Mouse (Mus musculus) thymus, postnatal 4 days (tissue): Measurements from ENCODE around the gene Riox1.
"Not testable (repeated sequence)": the region's sequence is repeated elsewhere in the genome, so short reads cannot be mapped to it uniquely, and the experiment has no call there.

Experiments used
- DNase-seq: peaks from one replicate; pipeline ENCODE4 v3.0.0; 2021

Gene Riox1

DNA sequence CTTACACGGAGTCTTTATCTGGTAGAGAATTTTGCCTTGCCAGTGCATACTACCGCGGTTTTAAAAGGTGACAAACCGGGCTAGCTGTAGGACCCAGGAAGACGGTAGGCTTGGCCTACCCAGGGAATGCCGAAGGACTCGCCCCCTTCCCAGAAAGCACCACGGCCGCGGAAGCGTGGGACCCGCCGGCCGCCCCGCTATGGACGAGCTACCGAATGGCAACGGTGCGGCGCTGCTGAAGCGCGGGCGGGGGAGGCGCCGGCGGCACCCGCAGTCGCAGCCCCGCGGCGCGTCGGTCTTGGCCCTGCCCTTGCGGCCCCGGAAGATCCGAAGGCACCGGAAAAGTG, at the start of gene Riox1:
TSS of gene Riox1 (plus strand) at position 116 of the 347 bp plus-strand sequence.
- peak; percentile 84 for DNase-seq

DNA sequence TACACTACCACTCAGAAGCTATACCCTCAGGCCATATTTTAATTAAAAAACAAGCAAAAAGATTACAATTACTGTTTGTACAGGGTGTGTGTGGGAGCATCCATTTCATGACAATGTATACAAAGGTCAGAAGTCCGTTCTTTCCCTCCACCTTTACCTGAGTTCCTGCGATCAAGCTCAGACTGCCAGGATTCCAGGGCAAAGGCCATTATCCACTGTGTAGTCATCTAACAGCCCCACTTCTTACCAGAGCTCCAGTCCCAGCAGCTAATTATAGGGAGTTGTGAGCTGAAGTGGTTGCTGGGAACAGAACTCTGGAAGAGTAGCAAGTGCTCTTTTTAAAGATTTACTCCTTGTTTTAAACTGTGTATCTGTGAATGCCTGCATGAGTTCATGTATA, 40.0 kb upstream of the Riox1 start:
- no peak for DNase-seq

DNA sequence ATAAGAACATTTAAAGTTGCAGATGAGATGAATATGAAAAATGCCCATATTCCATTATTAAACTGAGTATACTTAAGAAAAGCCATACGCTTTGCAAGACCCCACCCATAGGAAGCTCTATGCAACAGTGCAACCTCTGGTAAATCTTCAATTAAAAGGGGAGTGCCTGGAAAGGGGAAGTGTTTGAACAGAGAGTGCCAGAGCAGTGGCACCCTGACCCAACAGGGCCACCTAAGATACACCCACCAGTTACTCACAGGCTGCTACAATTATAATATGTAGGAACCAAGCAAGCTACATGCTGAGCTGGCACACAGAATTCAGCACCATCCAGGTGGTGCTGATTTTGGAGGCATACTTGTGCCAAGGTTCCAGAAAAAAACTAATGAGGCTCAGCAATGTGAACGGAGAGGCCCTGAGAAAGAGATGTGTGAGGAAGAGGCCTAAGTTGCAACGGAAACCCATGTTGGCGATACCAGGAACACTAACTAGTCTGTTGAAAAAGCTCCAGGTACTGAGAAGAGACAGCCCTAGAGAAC, 36.1 kb upstream of the Riox1 start:
- no peak for DNase-seq

DNA sequence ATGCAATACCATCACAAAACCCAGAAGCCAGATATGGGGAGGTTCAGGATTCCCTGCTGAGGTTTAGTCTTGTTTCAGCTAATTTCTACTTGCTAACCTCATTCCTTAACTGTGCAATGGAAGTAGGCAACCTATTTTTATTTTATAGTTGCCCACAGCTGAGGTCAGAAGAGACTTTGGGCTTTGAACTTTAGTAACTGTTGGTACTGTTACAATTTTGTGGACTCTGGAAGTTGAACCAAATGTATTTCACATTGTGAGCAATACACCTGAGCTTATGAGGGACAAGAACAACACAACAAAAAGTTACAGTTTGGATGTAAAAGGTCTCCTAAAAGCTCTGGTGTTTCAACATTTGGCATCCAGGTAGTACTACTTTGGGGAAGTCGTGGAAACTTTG, 35.6 kb upstream of the Riox1 start:
- no peak for DNase-seq

DNA sequence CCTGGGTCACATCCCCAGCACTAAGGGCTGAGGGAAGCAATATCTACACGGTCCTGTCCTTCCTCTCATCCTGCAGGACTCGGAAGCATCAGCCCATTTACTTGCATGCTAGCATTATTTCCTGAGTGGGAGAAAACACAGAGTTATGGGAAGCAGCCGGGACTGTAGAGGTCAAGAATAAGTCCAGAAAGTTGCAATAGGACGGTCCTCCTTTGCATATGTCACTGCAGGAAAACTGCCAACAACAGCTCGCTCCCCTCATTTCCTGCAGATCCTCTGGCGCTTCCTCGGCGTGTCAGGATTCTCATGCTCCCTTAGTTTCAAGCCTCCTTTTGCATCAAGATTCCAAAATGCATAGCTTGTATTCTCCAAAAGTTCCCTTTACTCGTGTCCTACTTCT, 33.5 kb upstream of the Riox1 start:
- DNase-seq = no peak

DNA sequence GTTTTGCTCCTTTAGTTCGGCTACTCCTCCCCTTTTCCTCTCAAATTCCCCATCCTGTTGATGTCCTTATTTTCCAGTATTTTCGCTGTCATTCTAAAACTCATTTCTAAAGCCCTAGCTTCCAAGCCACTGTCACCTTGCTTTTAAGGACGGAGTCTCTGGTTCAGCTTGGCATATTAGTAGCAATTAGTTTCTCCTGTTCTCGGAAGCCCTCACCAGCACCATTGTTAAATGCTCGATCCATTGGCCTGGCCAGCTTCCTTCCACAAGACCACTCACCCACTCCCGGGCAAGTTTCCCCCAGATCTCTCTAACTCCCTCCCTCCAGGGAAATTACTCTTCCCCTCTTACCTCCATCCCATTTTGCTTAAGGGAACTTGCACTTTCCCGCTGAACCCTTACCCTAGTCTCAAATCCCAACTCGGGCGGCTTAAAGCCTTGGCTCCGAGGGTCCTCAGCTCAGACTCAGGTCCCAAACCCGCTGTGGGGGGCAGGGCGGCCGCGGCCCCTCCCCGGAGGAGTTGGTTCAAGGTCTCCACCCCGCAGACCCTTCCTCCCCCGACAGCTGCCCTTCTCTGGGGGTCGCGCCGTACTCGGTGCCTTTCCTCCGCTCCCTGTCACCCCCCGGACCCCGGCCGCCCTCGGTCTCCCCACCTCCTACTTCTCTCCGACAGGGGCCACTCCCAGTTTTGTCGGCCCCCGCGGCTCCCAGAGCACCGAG, 29.5 kb upstream of the Riox1 start:
- DNase-seq = peak; percentile 65

DNA sequence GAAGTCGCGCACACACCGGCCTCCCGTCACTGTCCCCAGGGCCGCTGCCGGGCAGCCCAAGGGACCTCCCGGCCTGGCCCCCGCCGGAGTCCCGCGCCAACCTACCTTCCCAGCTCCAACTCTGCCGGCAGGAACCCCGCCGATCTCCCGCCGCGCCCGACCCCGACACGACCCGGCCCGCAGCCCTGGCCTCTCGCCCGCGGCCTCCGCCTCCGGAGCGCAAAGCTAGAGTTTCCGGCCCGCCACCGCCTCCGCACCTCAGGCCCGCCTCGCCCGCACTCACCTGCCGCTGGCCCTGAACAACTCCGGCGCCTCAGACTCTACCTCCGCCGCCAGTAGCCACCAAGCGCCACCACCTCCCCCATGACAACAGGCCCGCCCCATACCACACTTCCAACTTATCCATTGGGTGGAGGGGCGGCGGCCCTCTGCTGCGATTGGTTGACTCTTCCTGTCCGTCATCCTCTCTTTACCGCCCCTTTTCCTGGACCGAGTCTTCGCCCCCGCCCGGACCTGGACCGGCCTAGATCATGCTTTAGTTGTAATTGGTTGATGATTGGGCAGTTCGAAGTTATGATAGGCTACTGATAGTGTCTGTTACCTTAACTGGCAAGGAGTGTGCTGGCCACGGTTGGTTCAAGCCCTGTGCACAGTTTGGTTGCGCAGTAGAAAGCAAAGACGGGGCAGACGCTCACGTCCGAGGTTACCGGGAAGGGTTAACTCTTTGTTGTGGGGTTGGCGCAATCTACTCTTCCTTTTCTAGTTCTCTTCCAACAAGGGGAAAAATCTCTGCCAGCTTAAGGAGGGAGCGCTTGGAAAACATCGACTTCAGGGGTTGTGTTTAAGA, 28.6 kb upstream of the Riox1 start, which contains the start of gene Numb:
TSS of gene Numb (minus strand) at position 400 of the 847 bp plus-strand sequence.
- DNase-seq = peak; percentile 94

DNA sequence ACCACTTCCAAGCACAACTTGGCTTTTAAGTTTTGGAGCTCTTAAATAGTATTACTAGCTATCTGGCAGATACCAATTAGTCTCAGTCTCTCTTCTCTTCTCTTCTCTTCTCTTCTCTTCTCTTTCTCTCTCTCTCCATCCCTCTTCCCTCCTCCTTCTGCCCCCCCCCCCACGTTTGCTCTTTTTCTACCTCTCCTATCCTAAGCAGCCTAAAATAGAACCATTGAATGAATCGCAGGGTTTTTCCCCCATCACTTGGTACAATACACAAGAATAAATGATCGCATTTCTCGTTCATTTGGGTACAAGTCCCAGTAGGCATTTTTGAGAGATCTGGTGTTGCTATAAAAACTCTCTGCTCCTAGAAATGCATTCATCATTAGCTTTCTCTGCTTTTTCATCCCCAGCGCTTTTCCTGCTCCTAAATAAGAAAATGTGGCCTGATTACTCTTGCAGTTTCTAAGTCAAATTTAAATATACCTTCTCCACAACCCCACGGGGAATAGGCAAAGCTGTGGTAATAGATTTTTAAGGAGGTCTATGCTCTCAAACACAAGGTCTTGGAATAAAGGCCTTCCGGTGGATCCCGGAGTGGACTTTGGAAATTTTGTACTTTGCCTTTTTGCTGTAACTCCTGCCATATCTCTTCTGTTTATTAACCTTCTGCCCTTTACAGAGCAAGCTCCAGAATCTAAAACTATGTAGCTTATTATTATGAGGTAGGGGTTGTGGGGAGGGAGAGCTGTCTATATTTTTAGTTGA, 27.5 kb upstream of the Riox1 start:
- DNase-seq = no peak

DNA sequence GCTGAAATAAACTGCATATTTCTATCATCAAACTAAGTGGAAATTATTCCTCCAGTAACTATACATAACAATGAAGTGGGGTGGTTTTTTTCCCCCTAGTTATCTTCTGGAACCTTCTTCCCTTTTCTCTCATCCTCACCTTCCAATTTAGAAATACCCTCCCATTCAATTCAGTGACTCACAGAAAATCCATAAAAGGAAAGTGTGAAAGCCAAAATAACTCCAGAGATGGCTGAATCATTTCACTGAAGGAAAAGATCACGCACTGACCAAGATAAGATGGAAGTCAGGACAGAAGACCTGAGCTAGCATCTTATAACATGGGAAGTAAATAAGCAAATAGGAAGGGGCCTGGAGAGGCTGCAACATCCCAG, 26.9 kb upstream of the Riox1 start:
- DNase-seq = no peak

DNA sequence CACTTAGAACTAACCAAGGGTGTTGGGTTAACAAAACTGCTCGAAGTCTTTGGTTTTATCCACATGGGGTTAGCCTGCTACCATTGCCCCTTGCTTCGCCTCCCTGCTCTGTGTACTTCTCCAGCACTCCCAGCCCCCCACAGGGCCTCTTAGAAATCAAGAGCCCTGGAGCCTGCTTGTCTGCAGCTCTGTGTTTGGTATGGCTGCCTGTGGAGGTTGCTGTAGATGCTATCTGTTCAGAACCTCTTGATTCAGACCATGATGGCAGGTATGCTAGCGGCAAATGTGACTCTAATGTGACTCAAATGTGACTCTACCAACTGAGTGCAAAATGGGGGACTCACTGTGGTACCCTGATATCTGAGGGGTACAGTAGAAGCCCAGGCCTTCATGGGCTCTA, 26.1 kb upstream of the Riox1 start:
- DNase-seq = no peak

DNA sequence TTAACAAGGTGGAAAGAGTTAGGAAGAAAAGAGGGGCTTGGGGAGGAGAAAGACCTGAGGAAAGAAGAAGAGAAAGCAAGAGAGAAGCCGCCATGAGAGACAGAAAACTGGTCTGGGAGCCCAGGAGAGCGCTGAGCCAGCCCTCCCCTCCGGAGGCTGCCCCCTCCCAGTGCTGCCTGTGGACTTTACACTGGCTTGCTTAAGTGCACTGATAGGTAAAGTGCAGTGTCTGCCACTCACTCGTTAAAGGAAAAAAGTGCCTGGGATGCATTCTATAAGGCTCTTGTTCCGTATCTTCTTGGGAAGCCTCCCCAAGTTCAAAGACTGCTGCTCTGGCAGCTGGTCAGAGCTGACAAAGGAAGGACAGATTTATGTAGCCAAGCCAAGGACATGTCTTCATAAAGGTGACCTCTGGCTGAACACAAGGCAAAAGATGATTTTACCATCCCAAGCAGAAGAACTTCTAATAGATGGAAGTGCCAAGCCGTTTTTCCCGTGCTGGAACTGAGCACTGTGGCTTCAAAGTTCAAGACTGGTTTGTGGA, 25.2 kb upstream of the Riox1 start:
- no peak for DNase-seq

DNA sequence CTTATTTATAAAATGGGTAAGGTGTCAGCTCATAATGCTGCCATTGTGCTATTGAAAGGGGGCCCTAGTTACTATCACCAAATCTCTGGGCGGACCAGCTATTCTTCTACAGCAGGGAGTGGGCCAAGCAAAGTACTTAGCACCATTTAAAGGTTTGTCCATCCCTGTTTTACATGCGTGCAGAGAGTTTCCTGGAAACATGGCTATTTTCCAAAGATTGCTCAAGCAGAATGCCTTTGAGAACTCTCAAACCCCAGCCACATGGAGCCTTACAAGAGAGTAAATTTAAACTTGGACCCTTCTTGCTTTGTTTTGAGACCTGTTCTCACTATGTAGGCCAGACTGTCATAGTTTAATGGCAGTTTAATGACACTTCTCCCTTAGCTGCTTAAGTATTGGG, 24.3 kb upstream of the Riox1 start:
- no peak for DNase-seq

DNA sequence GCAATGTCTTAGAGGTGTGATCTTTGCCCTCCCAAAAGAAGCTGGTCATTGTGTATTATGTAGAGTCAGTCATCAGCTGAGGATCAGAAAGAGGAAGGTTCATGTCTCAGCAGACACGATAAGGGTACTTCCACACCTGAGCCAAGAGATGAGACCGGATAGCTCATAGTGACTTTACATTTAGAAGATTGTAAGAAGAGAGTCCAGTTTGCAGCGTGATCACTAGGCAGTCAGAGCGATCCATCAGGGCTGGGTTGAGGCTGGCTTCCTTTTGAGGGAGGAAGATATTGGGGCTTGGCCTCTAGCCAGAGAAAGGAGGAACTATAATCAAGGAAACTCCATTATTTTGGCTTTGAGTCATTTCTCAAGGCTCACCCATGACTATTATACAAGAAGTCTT, 22.7 kb upstream of the Riox1 start:
- no peak for DNase-seq

DNA sequence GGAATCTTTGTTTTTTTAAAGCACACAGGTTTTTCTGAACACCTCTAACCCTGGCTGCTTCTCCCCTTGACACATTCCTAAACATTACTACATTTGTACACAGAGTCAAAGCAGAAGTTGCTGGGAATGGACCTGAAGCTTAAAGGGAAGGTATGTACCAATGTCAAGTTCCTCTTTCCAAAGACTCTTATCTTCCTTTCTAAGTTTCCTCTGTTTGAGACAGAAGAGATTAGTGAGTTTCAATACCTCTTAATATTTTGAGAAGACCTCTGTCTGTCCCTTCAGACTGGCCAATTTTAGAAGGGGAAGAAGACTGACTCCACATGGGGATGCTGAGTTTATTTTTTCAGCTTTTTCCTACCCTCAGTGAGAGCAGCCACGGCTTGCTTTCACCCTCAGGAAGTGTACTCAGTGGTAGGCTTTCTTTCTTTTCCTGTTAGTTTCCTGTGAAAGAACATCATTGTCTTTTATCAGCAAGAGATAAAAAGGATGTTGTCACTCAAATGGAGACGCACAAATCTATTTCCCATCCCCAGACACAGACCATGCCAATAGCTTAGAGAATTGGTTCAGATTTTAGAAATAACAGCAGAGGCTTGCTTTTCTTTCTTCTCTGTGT, 21.1 kb upstream of the Riox1 start:
- no peak for DNase-seq

DNA sequence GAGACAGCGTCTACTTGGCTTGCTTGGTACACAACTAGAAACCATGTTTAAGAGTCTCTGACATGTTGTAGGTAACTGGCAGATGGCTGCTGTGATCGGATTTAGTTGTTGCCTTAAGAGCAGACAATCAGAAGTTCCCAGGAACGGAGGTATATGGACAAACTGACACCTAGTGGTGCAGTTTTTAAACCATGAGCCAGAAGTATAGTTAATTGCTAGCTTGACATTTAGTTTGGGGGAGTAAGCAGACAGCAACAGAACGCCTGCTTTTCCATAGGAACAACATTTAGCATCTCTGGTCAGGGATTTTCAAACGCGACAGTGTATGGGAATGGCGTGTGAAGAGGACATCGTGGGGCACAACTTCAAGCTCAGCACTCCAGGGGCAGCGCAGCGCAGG, 12.8 kb upstream of the Riox1 start:
- no peak for DNase-seq

DNA sequence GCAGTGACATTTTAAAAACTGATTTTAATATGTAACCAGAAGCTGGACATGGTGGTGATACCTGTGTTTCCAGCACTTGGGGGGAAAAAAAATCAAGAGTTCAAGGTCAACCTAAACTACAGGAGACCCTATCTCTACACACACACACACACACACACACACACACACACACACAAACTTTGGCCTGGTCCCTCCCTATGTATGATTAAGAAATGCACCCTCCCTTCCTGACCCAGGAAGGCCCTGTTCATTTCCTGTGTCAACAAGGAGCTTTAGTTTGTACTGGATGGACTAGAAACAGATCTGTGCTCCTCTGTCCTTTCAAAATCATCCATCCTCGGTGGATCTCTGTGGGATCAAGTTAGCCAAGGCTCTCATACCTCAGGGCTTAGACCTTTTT, 11.8 kb upstream of the Riox1 start:
- DNase-seq = not testable (repeated sequence)

DNA sequence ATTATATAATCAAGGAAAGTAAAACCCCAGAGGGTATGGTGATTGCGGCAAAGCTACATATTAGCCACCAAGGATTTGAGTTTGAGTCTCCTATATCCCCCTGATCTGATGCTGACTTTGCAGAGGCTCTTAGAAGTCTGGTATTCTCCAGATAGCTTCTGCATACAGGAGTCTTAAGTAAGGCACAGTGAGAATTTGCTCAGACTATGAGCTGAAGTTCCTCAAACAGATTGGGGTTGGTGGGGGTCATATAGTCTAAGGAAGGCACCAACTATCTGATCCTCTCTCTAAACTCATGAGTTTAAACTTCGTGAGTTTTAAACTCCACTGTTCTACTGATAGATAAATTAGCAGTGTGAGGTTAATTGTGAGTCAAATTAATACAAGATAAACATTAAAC, 11.1 kb upstream of the Riox1 start:
- DNase-seq = no peak

DNA sequence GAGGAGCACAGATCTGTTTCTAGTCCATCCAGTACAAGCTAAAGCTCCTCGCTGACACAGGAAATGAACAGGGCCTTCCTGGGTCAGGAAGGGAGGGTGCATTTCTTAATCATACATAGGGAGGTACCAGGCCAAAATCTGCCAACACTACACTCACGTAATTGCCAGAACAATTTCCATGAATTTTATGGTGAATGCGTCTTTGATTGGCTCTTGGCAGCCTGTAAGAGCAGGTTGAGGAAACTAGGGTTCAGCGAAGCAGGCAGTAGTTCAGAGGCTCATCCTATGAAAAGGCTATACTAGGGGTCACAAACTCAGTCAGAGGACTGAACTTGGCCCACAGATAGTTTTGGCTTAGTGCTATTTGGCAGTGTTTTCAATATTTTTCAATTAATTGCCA, 10.4 kb upstream of the Riox1 start:
- no peak for DNase-seq

DNA sequence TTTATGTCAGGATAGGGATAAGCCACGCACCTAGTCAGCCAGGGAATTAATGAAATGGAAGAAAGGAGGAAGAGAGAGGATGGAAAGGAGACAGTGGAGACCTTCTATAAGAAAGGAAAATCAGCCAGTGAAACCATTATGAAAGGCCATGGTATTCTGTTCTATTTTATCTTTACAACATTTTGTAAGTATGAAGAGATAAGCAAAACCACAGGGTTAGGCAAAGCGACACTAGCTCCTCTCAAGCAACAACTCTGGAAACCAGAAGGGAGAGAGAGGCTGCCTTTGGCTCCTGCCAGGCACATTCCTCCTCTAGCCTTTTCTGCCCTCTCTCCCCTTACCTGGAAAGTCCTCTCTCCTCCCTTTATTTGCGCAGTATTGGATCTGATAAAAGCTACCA, 8.5 kb upstream of the Riox1 start:
- DNase-seq = no peak

DNA sequence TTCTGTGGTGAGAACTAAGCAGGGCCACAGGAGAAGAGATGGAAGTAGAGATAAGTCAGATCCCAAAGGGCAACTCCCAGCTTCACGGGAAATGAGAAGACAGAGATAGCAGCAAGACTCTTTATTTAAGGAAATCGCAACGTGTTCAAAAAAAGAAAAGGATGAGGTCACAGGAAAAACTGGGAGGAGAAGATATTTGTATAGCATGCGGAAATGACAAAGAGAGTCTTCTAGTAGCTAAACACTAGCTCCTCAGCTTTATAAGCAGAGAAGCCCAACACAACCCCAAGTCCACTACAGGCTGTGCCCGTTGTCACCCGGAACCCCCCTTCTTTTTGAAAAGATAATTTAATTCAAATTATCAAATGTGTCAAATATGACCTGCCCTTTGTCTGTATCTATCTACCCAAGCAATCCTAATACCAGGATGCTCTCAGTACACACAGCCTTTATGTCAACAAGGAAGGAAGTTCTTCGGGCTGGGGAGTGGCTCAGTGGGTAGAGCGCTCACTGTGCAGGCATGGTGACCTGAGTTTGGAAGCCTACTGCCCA, 3.1 kb upstream of the Riox1 start:
- DNase-seq = no peak

DNA sequence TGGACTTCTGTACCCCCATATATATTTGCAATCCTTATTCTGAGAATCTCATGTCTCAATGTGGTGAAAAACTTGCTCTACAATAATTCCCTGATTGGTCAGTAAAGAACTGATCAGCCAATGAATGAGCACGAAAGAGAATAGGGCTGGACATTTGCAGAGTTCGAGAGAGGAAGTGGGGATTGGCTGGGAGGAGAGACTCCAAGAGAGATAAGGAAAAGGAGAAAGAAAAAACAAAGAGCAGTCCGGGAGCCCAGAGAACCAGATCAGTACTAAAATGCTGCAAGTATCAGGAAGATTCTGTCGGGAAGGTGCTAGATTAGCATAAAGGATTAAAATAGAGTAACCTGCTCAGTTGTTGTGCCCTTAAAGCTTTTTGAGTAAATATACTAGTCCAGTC, 1.4 kb upstream of the Riox1 start:
- DNase-seq = no peak

DNA sequence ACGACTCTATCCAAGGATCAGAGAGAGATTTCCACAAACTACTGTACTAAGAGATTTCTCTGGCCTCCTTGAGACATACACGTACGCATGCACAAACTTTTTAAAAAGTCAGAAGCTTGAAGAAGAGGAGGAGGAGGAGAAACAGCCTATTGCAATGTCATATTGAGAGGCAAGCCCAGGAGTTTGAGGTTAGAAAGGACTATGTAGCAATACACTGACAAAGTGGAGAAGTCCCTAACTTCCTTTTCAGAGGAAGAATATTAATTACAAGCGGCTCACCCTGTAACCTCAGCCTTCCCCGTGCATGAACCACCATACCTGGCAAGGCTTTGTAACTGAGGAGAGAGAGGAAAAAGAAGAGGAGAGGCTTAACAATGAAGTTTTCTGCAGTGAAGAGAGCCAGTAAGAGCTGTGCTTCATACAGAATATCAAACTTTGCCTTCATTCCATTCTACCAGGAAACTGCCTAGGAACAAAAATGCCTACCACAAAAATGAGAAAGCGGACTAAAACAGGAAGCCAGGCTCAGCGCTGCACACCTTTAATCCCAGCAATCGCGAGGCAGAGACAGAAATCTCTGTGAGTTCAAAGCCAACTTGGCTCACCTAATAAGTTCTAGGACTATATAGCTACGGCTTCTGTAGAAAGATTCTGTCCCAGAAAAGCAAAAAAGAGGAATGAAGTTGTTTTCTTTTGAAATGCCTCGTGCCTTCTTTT, 474 bp upstream of the Riox1 start:
- DNase-seq = peak; percentile 18
